Mouse (Mus musculus): Measurements from ENCODE around the gene Pde6g.

- TF ChIP-seq CTCF (IDR thresholded peaks at IDR 0.05; ENCODE audit: low read depth) (no peak), EP300 (optimal IDR thresholded peaks at IDR 0.05) (no peak)
Observed at GRCm38 (mm10) chr11:120454965-120455364, 1.7 kb upstream of the Pde6g start.
